Mouse (Mus musculus): Measurements from ENCODE around the gene Rcn3.
A peak's percentile ranks its signal among the peaks of the same experiment; 100 is the strongest.

The Rcn3 gene

DNA sequence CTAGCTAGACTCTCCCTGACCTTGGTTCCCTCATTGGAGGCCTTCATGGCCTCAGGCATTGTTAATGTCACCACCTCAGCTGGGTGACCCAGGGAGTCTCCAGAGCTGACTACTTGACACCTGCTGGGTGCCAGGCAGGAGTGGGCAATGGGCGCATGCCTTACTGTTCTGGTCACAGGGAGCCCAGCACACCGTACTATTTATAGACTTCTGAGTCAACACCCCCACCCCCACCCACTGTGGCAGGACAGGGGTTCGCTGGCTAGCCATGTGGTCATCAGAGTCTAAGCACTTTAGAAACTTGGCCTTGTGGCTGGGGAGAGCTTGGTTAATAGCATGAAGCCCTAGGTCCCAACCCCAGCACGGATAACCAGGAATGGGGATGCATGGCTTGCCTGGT lies 16.6 kb downstream of the Rcn3 start:
- DNase-seq (ENCODE audit: extremely low read depth, low read depth, low spot score), result no peak

- DNase-seq (ENCODE audit: extremely low read depth, low read depth, low spot score), result no peak
Observed at GRCm38 (mm10) chr7:45073949-45074348, 18.1 kb downstream of the Rcn3 start.

GRCm38 (mm10) chr7:45073171-45073707 lies 18.8 kb downstream of the Rcn3 start:
- DNase-seq (ENCODE audit: extremely low read depth, low read depth, low spot score), result no peak

- no peak for DNase-seq (ENCODE audit: extremely low read depth, low read depth, low spot score)
Observed at GRCm38 (mm10) chr7:45072230-45072629, 19.8 kb downstream of the Rcn3 start.

DNA sequence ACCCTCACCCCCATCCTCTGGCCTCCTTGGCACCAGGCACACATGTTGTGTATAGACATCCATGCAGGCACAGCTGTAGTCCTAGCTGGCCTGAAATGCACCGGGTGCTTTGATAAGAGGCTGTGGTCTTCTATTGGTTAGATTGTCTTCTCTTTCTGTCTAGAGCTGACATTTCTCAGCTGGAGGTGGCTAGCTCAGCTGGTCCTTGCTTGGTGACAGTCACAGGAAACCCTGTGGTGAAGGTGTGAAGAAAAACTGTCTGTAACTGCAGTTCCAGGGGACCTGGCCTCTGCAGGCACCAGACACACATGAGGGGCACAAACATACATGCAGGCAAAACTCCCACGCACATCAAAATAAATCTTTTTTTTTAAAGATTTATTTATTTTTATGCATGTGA lies 22.4 kb downstream of the Rcn3 start:
- no peak for DNase-seq (ENCODE audit: extremely low read depth, low read depth, low spot score)

- no peak for DNase-seq (ENCODE audit: extremely low read depth, low read depth, low spot score)
Observed at GRCm38 (mm10) chr7:45068000-45068318, 24.1 kb downstream of the Rcn3 start.

- DNase-seq (ENCODE audit: extremely low read depth, low read depth, low spot score), result no peak
Observed at GRCm38 (mm10) chr7:45067190-45067999, 24.6 kb downstream of the Rcn3 start.

DNA sequence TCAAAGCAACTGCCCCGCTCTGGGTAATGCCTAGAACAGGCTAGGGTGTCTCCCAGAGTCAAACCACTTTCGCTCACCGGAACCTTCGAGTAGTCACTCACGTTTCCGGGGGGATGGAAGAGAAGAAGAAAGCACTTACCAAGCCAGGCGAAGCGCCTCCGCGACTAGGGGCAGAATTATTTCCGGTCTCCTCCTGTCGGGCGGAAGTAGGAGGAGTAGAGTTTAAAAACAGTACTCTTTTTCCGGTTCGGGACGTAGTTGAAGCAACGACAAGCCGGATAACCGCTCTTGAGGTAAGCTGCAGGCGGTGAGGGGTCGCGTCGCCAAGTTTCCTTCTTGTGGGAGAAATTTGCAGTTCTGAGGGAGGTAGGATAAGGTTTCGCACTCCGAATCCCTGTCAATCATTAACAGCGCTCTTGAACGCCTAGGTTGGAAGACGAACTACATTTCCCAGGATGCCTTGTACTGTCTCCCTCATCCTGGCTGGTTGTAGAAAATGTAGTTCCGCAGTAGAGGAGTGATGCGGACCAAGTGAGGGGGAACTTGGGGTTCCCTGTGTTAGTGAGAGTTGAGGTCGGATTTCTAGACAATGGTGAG lies 29.7 kb downstream of the Rcn3 start, which contains the start of the genes Nosip and Prrg2:
Gene Nosip (plus strand): TSS at position 191 of the 597 bp plus-strand sequence.
Gene Prrg2 (minus strand): TSS at position 439 of the 597 bp plus-strand sequence.
- peak; percentile 92 for DNase-seq (ENCODE audit: extremely low read depth, low read depth, low spot score)

- DNase-seq (ENCODE audit: extremely low read depth, low read depth, low spot score), result no peak
Observed at GRCm38 (mm10) chr7:45061532-45062075, 30.4 kb downstream of the Rcn3 start.

GRCm38 (mm10) chr7:45060632-45061122 lies 31.3 kb downstream of the Rcn3 start:
- DNase-seq (ENCODE audit: extremely low read depth, low read depth, low spot score), result no peak

GRCm38 (mm10) chr7:45058607-45059571 lies 33.1 kb downstream of the Rcn3 start:
- DNase-seq (ENCODE audit: extremely low read depth, low read depth, low spot score), result no peak

DNA sequence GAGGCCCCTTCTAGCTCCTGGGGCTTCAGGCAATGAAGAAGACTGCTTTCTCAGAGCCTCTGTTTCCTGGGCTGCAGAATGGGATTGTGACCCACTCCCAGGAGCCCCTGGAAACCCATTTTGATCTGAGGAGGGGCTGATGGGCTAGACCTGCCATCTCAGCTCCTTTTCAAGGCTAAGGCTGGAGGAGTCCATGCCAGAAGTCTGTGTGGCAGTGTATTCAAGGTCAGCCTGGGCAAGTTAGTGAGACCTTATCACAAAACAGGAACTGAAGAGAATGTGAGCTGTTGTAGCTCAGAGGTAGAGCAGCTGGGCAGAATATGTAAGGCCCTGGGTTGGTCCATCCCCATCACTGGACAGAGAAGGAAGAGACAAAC lies 35.1 kb downstream of the Rcn3 start:
- DNase-seq (ENCODE audit: extremely low read depth, low read depth, low spot score), result no peak

- no peak for DNase-seq (ENCODE audit: extremely low read depth, low read depth, low spot score)
Observed at GRCm38 (mm10) chr7:45056329-45056971, 35.6 kb downstream of the Rcn3 start.

DNA sequence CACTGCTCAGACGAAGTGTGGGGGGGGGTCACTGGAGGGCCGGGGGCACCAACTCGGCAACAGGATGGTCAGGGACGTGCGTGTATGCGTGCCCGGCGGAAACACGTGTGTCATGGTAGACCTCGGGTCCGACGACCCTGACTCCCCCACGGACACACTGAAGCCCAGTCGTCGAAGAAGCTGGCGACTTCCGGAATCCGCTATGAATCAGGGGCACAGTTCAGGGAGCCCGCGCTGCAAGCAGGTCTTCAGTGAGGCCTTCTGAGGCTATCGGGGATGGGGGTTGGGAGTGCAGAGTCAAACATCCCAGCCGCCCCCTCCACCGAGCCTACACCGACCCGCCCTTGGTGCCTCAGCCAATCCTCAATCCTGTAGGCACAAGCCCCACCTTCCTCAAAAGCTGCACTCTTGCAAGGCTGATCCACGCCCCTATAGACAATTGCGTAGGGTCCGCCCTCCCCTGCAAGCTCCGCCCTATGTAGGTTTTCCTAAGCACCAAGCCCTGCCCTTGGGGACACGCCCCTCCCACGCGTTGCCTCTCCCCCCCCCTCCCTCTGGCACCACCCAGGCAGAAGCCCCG lies 38.0 kb downstream of the Rcn3 start:
- DNase-seq (ENCODE audit: extremely low read depth, low read depth, low spot score), result peak; percentile 97

DNA sequence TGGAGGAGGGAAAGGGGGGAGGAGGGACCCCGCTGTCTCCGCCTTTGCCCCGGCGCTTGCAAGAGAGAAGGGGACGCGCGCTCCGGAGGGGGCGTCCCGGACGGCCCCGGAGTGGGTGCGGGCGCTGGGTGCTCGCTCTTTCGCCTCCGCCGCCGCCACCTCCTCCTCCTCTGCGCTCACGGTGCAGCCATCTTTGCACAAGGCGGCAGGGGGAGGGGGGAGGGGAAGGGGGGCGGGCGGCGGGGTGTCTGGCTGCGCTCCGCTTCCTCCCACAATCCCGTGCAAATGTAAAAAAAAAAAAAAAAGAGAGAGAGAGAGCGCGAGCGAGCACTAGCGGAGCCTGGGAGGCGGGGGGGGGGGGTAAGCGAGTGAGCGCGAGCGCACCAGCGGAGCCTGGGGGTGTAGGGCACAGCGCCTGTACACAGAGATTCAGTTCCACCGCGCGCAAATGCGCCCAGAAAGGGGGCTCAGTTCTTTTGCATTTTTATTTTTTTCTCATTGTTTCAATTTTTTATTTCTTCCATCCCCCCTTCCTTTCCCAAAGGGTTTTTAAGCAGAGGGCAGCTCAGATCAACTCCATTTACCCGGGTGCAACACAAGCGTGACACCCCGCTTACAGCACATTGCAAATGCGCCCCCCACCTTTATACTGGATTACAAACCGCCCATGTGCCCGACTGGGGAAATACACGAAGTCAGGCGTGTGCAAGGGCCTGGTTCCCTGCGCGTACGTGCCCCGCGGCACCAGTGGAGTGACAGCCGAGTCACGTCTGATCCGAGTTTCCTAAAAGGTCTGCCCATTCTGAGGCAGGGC lies 38.7 kb downstream of the Rcn3 start:
- DNase-seq (ENCODE audit: extremely low read depth, low read depth, low spot score), result no peak

- no peak for DNase-seq (ENCODE audit: extremely low read depth, low read depth, low spot score)
Observed at GRCm38 (mm10) chr7:45052862-45053116, 39.2 kb downstream of the Rcn3 start, which contains the start of gene Prr12. Gene Prr12 (minus strand): TSS chr7:45052881.

GRCm38 (mm10) chr7:45052181-45052861 lies 39.7 kb downstream of the Rcn3 start:
- no peak for DNase-seq (ENCODE audit: extremely low read depth, low read depth, low spot score)

DNA sequence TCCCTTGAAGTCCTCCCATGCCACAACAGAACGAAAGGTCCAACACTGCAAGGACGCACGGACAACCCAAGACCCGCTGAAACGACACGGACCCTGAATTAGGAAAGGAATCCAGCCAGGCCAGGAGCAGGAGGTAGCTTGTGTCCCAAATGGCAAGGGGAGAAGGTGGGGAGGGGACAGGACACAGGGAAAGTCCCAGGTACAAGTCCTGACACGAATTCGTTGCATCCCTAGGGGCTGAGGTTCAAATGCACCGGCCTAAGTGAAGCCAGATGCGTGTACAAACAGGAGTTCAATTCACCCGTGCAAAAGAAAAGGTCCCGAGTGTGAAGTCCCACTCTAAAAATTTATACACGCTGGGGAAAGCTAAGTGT lies 40.4 kb downstream of the Rcn3 start:
- no peak for DNase-seq (ENCODE audit: extremely low read depth, low read depth, low spot score)

All from fat pad, adult 2 months (tissue).